Mouse (Mus musculus) CH12F3 (cell line): ENCODE data around the gene Apobec2.
"Not testable (repeated sequence)": the region's sequence is repeated elsewhere in the genome, so short reads cannot be mapped to it uniquely, and the experiment has no call there.

Experiments used
- in situ Hi-C: fragments of 300-500 bp; cut with MboI; formaldehyde crosslinking; loops from 2 replicates; pipeline ENCODE4 v1.14.3; 2020; ENCODE audit warnings: low sequenced_read_pairs

Gene Apobec2

DNA sequence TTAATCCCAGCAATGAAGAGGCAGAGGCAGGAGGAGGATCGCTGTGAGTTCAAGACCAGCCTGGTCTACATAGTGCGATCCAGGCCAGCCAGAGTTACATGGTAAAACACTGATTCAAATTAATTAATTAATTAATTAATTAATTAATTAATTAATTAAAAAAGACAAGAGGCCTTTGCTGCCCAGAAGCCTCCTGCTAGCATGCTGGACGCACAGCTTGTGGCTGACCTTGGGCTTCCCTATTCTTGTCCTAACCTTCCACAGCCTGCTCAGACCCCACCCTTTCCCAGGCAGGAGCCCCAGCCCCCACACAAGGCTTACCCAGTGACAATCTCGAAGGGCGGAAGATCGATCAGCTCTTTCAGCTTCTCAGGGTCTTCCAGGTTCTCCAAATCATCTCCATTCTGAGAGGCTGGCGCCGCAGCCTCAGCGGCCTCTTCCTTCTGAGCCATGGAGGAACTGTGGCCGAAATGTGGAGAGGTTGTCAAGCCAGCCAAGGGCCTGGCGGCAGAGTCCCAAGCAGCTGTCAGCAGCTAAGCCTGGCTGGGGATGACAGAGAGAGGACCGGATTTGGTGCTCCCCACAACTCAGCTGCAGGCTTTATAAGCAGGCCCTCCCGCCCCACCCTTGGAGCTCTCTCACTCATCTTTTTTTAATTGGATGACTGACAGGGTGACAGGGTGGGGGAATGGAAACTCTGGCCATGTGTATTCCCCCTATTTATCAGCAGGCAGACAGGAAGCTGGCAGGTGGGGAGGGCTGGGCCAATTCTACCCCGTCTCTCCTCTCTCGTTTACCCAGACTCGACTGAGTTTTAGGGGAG, at the start of gene Apobec2:
Apobec2 (minus strand) TSS at position 773 of the 823 bp plus-strand sequence.
- in situ Hi-C loops: no loop called here

DNA sequence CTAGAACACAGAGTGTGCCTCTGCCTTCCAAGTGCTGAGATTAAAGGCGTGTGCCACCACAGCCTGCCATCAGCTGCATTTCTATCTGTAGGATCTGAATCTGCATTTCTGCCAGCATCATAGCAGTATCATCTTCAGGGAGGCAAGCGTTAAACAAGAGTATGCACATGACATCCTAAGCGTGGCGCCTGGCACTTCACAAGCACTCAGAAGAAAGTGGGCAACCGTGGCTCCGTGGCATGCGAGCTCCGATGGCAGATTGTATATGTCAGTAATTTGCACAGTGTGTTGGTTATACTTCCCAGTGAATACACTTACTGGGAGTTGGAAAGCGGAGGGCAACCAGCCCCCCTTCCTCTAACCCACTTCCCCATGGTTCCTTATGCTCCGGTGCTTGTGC, 47.2 kb upstream of the Apobec2 start:
- in situ Hi-C loops: no loop called here

DNA sequence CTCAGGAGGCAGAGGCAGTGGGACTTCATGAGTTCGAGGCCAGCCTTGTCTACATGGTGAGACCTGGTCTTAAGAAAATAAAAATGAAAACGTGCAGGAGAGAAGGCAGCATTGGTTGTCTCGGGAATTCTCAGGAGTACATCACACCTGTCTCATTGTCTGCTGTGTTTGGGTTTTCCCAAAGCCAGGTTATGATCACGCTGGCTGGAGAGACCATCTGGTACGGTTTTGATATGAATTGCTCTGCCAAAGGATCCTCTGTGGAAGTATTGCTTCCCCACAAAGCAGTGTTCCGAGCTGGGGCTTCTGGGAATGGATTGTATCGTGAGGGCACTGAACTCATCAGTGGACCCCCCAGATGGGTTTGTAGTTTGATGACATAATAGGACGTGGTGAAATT, 42.7 kb upstream of the Apobec2 start:
- in situ Hi-C loops: no loop called here

DNA sequence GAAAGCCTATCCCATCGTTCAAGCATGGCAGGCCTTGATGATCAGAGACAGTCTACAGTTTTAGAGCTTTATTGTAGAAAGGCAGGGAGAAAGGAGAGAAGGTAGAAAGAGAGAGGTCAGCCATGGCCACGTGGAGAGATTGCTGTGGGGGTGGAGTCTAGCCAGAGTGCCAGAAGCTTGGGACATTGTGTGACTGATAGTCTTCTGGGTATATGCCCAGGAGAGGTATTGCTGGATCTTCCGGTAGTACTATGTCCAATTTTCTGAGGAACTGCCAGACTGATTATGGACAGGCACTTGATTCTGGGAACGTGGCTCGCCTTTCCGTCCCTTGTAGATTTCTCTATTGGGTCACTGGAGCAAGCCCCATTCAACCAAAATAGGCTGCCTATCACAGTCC, 41.6 kb upstream of the Apobec2 start:
- in situ Hi-C loops: not testable (repeated sequence)

DNA sequence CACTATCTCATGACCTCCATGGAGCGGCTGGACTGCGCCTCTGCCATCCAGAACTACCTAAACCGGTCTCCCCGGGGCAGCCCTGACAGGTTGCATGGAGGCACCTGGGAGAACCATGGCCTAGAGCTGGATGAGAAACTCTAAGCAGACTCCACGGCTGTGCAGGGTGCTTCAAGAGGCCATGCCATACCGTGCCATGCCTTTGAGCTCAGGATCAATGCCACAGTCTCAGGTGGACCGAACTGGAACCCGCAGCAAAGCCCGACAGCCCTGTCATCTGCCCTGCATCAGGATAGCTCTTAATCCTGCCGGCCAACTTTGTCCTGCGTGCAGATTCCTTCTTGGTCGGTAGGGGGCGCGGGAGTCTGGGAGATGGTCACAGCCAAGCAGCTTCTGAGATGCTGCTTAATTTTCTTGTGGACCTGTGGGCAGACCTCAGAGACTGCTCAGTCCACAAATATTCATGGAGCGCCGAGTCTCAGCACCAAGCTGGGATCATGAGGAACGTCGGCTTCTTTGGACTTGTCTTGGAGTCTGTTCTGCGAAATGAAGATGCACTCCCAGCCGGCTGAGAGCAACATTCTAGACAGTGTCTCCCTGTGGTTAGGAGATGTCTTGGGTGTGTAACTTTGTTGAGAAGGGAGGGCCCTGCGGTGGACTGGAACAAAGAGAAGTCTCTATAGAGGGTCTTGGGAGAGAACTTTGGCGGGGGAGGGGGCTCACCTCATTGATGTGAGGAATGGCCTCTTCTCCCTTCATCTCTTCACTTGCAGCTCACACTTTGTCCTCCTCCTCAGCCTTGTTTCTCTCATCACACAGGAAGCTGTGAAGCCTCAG, 34.9 kb upstream of the Apobec2 start:
- in situ Hi-C loops: no loop called here

DNA sequence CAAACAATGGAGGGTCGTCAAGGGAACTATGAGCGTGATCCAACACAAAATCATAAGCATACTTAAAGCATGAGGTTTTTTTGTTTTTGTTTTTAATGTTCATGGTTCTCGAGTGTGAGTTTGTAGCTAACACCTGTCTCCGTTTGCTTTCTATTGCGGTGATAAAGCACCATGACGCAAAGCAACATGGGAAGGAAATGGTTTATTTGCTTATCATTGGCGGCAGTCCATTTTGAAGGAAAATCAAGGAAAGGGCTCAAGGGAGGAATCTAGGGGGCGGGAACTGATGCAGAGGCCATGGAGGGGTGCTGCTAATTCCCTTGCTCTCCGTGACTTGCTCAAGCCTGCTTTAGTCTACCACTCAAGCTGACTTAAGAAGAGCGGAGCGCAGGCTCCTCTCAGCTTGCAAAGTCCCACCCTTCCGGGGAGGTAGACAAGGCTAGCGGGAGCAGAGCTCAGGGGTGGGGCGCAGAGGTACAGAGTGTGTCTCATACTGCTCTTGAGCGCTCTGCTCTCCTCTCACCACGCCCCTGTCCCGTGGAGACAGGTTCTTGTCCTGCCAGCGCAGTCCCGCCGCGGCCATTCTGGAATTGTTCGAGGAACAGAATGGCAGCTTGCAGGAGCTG, 34.2 kb upstream of the Apobec2 start:
- in situ Hi-C loops: no loop called here

DNA sequence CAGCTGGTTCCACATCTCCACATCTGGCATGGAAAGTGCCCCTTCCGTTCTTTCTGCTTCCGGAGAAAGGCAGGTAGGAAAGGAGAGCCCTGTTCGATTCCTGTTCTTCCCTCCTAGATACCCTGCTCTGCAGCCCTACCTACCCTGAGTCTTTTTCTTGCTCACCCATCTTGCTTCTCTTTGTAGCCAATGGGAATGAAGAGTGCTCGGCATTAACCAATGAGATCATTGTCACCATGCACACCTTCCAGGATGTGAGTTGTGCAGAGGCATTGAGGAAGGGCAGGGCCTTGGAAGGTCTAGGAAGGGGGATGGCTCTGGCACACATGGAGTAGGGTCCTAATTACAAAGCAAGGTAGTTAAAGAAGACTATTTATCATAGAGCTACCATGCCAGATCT, 30.7 kb upstream of the Apobec2 start:
- in situ Hi-C loops: no loop called here

DNA sequence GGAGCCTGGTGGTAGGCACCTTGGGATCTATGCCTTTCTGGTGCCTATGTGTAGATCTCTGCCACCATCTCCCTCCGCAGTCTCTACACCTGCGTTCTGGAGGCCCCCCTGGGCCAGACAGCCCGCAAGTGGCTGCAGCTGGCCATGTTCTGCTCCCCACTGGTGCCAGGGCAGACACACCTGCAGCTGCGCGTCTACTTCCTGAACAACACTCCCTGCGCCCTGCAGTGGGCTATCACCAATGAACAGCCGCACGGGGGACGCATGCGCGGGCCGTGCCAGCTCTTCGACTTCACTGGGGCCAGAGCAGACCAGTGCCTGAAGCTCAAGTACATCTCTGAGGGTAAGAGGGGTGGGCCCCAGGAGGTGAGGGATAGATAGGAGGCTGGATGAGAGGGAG, 29.4 kb upstream of the Apobec2 start:
- in situ Hi-C loops: no loop called here

DNA sequence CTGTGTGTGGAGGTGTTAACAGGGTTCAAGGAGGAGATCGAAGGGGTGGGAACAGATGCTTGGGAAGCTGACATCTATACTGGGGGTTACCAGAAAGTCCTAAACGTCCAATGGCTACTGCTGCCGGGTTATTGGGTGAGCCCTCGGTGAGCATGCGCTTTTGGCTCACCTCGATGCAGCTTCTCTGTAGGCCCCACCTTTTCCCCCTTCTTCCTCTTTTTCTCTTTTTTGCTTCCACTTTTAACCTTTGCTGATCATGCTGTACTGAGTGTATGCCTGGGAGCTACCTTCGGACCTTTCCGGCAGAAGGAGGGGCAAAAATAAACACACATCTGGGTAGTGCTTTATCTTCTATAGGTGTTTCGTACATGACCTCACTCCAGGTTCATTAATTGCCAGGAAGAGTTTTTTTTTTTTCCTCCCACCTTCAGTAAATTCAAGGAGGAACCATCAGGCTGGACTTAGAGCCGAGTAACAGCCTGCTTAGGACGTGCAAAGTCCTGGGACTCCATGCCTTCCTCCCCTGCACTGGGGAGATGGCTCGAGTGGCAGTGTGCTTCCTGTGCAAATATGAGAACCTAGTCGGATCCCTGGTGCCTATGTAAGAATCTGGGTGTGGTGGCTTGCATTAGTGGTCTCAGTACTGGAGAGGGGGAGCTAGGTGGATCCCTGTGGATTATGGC, 25.4 kb upstream of the Apobec2 start:
- in situ Hi-C loops: no loop called here

DNA sequence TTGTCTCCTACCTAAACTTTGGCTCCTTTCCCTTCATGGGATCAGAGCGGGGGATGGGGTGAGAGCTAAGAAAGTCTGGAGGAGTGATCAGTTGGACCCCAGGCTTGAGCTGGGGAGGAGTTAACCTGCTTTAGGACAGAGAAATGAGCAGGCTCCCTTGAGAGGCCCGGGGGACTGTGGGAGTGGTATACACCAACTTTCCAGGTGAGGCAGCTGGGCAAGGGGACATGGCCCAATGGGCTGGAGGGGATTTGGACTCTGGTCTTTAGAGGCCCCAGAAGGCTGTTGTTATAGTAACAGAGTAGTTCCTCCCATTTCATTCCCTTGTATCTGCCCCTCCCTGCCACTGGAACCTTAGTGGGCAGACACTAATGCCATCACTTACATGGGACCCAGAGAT, 23.2 kb upstream of the Apobec2 start:
- in situ Hi-C loops: no loop called here

DNA sequence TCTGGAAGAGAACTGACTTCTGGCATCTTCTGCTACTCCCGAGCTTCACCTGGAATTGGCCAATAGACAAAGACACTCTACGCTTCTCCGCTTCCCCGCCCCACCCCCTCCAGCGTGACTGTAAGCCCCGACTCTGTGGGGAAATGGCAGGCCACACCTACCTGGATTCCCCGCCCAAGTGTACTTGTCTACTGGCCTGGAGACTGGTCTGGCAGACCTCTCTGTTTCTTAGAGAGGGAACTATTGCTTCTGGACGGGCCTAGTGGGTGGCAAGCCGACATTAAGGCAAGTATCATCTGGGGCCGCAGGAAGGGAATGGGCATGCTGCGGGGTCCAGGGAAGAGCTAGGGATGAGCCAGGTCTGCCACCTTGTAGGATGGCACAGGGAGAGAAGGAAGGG, 22.0 kb upstream of the Apobec2 start, which contains the start of gene Unc5cl:
Unc5cl (plus strand) TSS at position 214 of the 400 bp plus-strand sequence.
- in situ Hi-C loops: no loop called here

DNA sequence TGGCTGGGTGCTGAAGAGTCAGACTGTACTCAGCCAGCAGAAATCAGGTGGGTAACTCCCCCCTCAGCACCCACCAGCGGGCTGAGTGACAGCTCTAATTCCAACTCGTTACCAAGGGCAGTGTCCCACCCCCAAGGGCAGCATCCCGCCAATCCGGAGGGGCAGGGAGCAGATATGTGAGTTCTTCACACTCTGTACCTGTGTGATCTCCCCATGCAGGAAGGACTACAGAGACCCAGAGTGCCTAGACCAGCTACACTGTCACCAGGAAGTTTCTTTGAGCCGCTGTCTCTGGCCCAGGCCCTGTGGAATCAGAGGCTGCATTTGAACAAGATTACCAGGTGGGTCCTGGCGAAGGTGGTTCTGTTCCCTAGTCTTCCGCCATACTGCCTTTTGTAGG, 21.5 kb upstream of the Apobec2 start:
- in situ Hi-C loops: no loop called here

DNA sequence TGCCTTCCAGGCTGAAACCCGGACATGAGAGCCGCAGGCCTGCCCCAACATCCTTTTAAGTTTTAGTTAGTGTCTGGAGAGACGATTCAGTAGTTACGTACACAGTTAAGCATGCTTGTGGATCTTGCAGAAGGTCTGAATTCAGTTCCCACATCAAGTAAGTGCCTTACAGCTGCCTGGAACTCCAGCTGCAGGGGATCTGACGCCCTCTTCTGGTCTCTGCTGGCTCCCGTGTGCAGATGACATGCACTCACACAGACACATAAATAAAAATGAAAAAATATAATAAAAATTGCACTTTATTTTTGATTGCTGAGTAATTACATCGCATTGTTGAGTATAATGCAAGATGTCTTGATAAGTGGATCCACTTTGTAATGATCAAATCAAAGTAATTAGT, 20.8 kb upstream of the Apobec2 start:
- in situ Hi-C loops: no loop called here

DNA sequence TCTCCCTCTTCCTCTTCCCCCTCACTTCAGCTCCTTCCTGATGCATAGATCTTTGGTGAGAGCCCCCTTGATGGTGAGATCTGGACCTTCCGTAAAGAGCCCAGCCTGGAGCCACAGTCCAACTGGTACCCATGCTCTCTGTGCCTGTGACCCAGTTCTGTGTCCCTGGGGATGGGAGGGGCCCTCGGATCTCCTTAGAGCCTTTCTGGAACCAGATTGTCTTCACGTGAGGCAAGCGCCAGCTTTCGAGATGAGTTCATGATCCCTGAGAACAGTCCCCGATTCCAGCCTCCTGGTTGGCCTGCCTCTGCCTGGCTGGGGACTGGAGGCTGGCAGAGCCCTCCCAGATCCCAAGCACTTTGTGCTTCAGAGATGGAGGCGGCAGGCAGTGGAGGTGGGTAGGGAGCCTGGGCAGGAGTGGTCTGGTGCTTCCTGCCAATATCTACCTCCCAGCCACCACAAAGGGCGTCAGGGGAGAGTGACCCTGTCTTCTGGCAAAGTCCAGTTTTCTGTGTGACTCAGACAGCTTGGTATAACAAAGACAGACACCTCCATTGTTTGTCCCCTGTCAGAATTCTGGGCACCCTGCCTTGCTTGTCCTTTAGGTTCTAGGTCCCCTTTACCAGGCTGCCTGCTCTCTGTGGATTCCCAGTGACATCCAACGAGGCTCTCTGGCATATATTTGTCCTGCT, 19.2 kb upstream of the Apobec2 start:
- in situ Hi-C loops: no loop called here

DNA sequence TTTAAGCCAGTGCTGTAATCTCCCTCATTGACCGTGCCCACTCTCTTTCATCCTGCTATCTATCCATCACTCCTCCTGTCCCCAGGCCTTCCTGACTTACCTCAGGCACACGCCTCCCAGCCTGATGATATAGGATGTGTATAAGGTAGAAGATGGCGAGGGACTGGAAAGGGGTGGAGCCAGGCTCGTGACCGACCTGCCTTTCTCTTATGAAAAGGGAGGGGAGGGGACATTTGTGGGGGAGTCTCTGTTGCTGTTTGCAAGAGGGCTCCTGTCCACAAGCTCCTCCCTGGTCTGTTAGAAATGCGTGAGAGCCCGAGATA, 18.6 kb upstream of the Apobec2 start, which contains the start of gene Tspo2:
Tspo2 (minus strand) TSS at position 170 of the 323 bp plus-strand sequence.
- in situ Hi-C loops: no loop called here

DNA sequence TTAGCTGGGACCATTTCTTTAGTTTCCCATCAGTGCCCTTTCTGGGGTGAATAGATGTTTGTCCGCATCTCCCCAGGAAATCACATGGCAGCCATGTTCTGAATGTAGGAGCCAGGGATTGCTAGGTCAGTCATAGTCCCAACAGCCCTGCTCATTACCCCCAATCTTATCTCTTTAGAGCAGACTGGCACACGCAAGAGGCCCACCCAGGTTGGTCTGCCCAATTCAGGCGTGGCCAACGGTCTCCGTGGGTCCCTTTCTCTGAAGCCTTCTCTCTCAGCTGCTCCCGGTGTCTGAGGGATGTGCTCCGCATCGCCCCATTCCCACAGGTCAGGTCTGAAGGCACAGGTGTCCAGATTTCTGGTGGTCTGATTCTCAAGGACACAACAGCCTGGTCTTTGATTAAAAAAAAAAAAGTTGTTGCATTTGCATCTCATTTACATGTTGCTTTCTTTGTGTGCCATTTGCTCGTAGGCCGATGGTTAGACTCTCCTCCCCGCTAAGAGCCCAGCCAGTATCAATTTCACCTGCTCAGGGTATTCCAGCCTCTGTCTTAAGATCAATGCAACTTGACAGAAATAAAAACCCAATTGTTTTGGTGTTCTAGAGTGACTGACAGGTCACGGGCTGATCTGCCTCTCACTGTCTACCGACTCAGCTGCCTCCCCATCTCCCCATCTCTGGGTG, 18.1 kb upstream of the Apobec2 start:
- in situ Hi-C loops: no loop called here

DNA sequence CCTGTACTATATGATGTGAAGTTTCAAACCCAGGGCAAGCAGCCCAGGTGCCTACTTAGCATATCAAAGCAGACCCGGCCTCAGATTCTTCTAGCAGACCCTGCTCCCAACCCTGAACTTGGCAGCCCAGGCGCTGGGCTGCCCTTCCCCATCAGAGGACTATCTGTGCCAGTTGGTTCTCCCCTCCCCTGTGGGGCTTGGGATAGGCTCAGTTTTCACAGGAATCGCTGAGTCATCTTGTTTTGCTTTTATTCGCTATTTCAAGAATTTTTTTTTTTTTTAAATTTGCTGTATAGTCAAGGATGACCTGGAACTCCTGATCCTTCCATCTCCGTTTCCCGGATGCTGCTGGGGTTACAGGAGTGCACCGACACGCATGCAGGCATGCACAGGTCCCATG, 14.9 kb upstream of the Apobec2 start:
- in situ Hi-C loops: no loop called here

DNA sequence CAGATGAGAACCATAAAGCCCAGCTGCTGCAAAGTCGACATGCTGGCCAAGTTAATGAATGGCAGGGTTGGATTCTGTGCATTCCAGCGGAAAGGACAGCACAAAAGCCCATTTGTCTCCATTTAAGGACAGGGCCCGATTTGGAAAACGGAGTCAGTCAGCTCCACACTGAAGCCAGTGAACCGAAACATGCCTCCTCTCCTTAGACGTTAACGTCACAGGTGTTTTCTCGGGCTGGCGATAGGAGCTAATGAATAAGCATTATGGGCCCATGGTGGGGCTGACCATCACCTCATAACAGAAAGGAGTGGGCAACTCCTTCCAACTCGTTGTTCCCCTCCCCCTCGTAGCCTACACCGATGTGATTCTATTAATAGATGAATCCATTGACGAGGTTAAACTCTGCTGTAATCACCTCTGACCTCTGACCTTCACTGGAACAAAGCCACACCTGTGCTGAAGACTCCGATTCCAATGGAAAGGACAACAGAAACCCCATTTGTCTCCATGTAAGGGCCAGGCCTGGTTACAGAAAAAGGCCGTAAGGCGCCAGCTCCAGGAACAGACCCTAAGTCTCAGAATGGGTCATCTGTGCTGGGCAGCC, 10.9 kb upstream of the Apobec2 start:
- in situ Hi-C loops: no loop called here

DNA sequence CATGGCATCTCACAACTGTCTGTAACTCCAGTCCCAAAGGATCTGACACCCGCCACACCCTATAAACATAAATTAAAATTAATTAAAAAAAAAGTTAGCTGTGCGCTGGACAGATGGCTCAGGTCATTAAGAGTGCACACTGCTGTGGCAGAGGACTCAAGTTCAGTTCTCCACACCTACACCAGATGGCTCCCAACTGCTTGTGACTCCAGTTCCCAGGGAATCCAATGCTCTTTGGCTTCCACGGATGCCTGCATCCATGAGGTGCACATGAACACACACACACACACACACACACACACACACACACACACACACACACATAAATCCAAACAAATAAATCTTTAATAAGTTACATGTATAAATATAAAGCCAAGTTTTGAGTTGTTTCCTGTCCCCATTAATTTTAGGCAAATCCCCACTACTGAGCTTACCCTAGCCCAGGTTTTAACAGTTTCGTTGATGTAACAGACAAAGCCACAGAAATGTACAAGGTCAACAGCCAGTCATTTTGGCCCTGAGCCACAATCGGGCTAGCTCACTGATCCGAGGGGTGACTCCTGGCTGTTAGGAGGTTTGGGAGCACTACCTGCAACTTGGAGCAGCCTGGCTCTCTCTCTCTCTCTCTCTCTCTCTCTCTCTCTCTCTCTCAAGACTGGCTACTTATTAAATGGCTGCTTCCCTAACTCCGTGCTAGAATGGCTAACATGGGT, 10.2 kb upstream of the Apobec2 start:
- in situ Hi-C loops: no loop called here
